Mouse (Mus musculus): ENCODE data around the gene Csrp3. TPM values are rescaled to one million over a fixed set of nuclear protein-coding genes. Genes with fewer than 3 reads are reported as not detected.

Csrp3 gene
- not detected for total RNA-seq (2023)

GRCm38 (mm10) chr7:48847820-48848650, at the start of gene Csrp3:
Csrp3 (minus strand) TSS chr7:48848033.

DNA sequence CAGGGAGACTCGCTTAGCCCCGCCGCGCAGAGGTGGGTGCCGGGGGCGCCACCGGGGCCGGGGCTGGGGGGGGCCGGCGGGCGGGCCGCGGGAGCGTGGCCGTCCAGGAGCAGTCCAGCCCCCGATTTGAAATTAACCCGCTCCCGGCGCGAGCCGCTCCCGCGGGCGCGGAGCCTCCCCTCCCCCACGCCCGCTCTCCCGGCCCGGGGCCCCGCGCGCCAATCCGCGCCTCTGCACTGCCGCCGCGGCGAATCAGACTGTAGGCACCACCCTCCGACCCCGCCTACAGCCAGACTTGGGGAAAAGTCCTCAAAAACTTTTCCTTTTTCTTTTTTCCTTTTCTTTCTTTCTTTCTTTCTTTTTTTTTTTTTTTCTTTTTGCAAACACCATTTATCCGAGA, 33.7 kb upstream of the Csrp3 start, which contains the start of gene E2f8:
Gene E2f8 (minus strand): TSS at position 111 of the 400 bp plus-strand sequence.

GRCm38 (mm10) chr7:48788851-48789572, 58.8 kb downstream of the Csrp3 start, which contains the start of gene Zdhhc13:
Zdhhc13 (plus strand) TSS chr7:48789003.

Other genes starting within 250 kb of the Csrp3 start
- gene Mrgprb3, start 204.2 kb downstream of the Csrp3 start, total RNA-seq (2023), result not detected
- gene Zdhhc13, start 59.0 kb downstream of the Csrp3 start, total RNA-seq (2023), result 27.6 TPM
- gene E2f8, start 33.6 kb upstream of the Csrp3 start, total RNA-seq (2023), result 1.4 TPM
- gene Nav2, start 60.7 kb upstream of the Csrp3 start, total RNA-seq (2023), result 18.1 TPM

Data from CD4-positive naive resting alpha-beta T cell, adult 76 days (primary cell).